Mouse (Mus musculus): ENCODE results near the gene Tnfrsf18.

Gene Tnfrsf18

GRCm38 (mm10) chr4:156077499-156078301 lies 51.7 kb downstream of the Tnfrsf18 start:
- peak; percentile 89 for DNase-seq

All from heart, adult 11 months (tissue).